Mouse (Mus musculus): ENCODE measurements around the gene Dok3.

DNA sequence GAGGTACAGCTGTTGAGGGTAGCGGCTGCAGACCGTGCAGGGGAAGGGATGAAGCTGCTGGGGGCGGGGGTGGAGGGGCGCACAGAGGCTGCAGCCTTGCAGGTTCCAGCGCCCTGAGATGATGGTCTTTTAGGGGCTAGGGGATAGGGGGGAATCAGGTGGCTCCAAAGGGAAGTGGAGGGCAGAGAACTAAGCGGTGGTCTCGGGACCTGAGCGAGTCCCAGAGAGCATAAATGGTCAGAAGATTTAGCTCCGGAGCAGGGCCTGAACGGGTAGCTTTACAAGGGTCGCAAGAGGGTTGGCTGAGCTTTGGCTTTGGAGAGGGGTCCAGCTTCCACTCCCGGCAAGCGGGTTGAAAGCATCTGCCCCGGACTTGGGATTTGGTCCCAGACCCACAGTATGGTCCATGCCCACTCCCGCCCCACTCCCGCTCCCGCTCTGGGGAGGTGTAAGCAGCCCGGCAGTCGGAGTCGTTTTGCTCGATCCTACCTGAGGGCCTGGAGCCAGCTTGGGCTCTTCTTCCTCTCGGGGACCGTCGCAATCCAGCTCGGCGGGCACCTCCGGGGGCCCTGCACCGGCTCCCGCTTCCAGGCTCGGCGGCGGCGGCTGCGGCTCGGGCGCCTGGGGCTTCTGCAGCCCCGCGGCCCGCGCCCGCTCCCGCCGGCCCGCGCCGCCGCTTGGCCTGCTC is 41.3 kb upstream of the Dok3 start:
- TF ChIP-seq GATA1 (IDR thresholded peaks at IDR 0.05; ENCODE audit: borderline replicate concordance, low read length) (no peak), FLI1 (IDR thresholded peaks at IDR 0.05; ENCODE audit: low read length) (no peak)

Data from megakaryocyte, embryonic 14.5 days (primary cell).